ENCODE assay signal across 19 mouse cellular contexts in the genomic region with DNA sequence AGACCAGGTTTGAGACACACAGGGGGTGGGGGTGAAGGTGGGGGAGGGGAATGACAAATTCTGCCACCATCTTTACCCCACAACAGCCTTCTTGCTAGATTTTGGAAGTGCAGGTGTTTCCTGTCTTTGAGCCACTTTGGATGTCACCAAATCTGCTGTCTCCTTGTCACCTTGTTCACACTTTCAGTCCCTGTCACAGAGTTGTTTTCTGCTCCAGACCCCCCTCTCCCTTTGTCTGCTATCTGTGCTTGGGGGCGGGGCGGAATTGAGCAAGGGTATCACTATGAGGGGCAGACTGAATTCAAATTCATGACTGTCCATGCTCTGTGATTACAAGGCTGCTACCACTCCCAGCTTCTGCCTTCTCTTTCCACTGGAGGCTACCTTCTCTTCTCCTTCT.
"Had no signal": no experiment of that assay in that cellular context is flagged by ENCODE, and none has a peak within 500 bp of the region (broad histone marks: within the 10 kb centered on the region; RNA-seq: fewer than 3 reads in every experiment).

No protein-coding gene starts in this region.

- ATAC-seq: intestine, embryonic 15.5 days; liver, embryonic 12.5 days had no signal

- H3K27ac ChIP-seq: intestine, embryonic 15.5 days; kidney, postnatal 0 days; layer of hippocampus, adult 2 months; limb, embryonic 13.5 days; liver, embryonic 12.5 days; liver, embryonic 15.5 days; lung, embryonic 15.5 days; stomach, postnatal 0 days had no signal

- H3K27me3 ChIP-seq: intestine, embryonic 15.5 days; limb, embryonic 13.5 days; liver, embryonic 12.5 days; liver, embryonic 15.5 days; lung, embryonic 15.5 days had no signal

- H3K9me3 ChIP-seq: intestine, embryonic 15.5 days; limb, embryonic 13.5 days; liver, embryonic 12.5 days; liver, embryonic 15.5 days; lung, embryonic 15.5 days had no signal

- H3K9ac ChIP-seq: intestine, embryonic 15.5 days; limb, embryonic 13.5 days; liver, embryonic 12.5 days; liver, embryonic 15.5 days; lung, embryonic 15.5 days had no signal

- H3K4me3 ChIP-seq: intestine, embryonic 15.5 days; layer of hippocampus, adult 2 months; limb, embryonic 13.5 days; liver, embryonic 12.5 days; liver, embryonic 15.5 days; lung, embryonic 15.5 days had no signal

- DNase-seq: kidney, adult 18-20 months; kidney, postnatal 25 days; layer of hippocampus, adult 9-11 months; liver; lung, adult 18-20 months; lung, postnatal 14 days; lung, postnatal 4 days; midbrain, embryonic 14.5 days; right cerebral cortex, postnatal 14 days; right cerebral cortex, postnatal 4 days had no signal

- H3K36me3 ChIP-seq: intestine, embryonic 15.5 days; limb, embryonic 13.5 days; liver, embryonic 12.5 days; liver, embryonic 15.5 days; lung, embryonic 15.5 days had no signal

- H3K4me2 ChIP-seq: intestine, embryonic 15.5 days; limb, embryonic 13.5 days; liver, embryonic 12.5 days; liver, embryonic 15.5 days; lung, embryonic 15.5 days; midbrain, embryonic 11.5 days had no signal

- H3K4me1 ChIP-seq: intestine, embryonic 15.5 days; limb, embryonic 13.5 days had no signal
